Mouse (Mus musculus): ENCODE data around the gene Exoc3l2.

The Exoc3l2 gene

GRCm38 (mm10) chr7:19457414-19458071 lies 5.6 kb upstream of the Exoc3l2 start:
- DNase-seq (ENCODE audit: low spot score) = no peak

- DNase-seq (ENCODE audit: low spot score) = no peak
These were observed 5.1 kb upstream of the Exoc3l2 start for GRCm38 (mm10) chr7:19458072-19458486.

GRCm38 (mm10) chr7:19458591-19459111 lies 4.5 kb upstream of the Exoc3l2 start, which contains the start of gene Mark4:
Gene Mark4, minus strand, starts transcription at chr7:19458821.
- DNase-seq (ENCODE audit: low spot score) = no peak

GRCm38 (mm10) chr7:19459144-19459870 lies 3.8 kb upstream of the Exoc3l2 start:
- no peak for DNase-seq (ENCODE audit: low spot score)

- DNase-seq (ENCODE audit: low spot score) = no peak
These were observed 2.6 kb upstream of the Exoc3l2 start for GRCm38 (mm10) chr7:19460500-19460899.

GRCm38 (mm10) chr7:19461488-19461887 lies 1.6 kb upstream of the Exoc3l2 start:
- no peak for DNase-seq (ENCODE audit: low spot score)

GRCm38 (mm10) chr7:19462443-19462842 lies 688 bp upstream of the Exoc3l2 start:
- DNase-seq (ENCODE audit: low spot score) = no peak

GRCm38 (mm10) chr7:19464367-19465307 lies 1.5 kb downstream of the Exoc3l2 start:
- no peak for DNase-seq (ENCODE audit: low spot score)

GRCm38 (mm10) chr7:19466602-19467145 lies 3.5 kb downstream of the Exoc3l2 start:
- no peak for DNase-seq (ENCODE audit: low spot score)

GRCm38 (mm10) chr7:19467638-19468037 lies 4.5 kb downstream of the Exoc3l2 start:
- no peak for DNase-seq (ENCODE audit: low spot score)

GRCm38 (mm10) chr7:19468279-19468678 lies 5.1 kb downstream of the Exoc3l2 start:
- DNase-seq (ENCODE audit: low spot score) = no peak

- DNase-seq (ENCODE audit: low spot score) = no peak
These were observed 6.3 kb downstream of the Exoc3l2 start for GRCm38 (mm10) chr7:19469404-19469803.

GRCm38 (mm10) chr7:19470308-19470707 lies 7.2 kb downstream of the Exoc3l2 start:
- no peak for DNase-seq (ENCODE audit: low spot score)

GRCm38 (mm10) chr7:19472403-19472802 lies 9.3 kb downstream of the Exoc3l2 start:
- no peak for DNase-seq (ENCODE audit: low spot score)

GRCm38 (mm10) chr7:19473875-19474443 lies 10.8 kb downstream of the Exoc3l2 start:
- DNase-seq (ENCODE audit: low spot score) = no peak

GRCm38 (mm10) chr7:19477084-19477483 lies 14.0 kb downstream of the Exoc3l2 start:
- DNase-seq (ENCODE audit: low spot score) = no peak

- DNase-seq (ENCODE audit: low spot score) = no peak
These were observed 14.7 kb downstream of the Exoc3l2 start for GRCm38 (mm10) chr7:19477624-19478384.

GRCm38 (mm10) chr7:19483281-19483680 lies 20.1 kb downstream of the Exoc3l2 start:
- no peak for DNase-seq (ENCODE audit: low spot score)

GRCm38 (mm10) chr7:19485488-19485887 lies 22.4 kb downstream of the Exoc3l2 start:
- no peak for DNase-seq (ENCODE audit: low spot score)

GRCm38 (mm10) chr7:19486549-19486948 lies 23.4 kb downstream of the Exoc3l2 start:
- no peak for DNase-seq (ENCODE audit: low spot score)

- no peak for DNase-seq (ENCODE audit: low spot score)
These were observed 26.4 kb downstream of the Exoc3l2 start for GRCm38 (mm10) chr7:19489525-19489924.
